Mouse (Mus musculus) limb, embryonic 15.5 days (tissue): ENCODE results near the gene Irf2. TPM values are rescaled to one million over a fixed set of nuclear protein-coding genes. Genes with fewer than 3 reads are reported as not detected.

ENCODE experiments used
- ATAC-seq: fragments of 200-750 bp; cut with Nextera tagmentation; 2 replicates; pipeline ENCODE4 v1.8.0; 2017; ENCODE audit warnings: low read depth, moderate TSS enrichment; ENCODE audit not compliant: insufficient number of reproducible peaks, low FRiP score, low TSS enrichment
- H3K27ac ChIP-seq: fragments of 300-500 bp; sonication (generic); 2 replicates; pipeline ENCODE4 v1.5.1; 2015; ENCODE audit warnings: moderate library complexity, mild to moderate bottlenecking, inconsistent platforms
- H3K27me3 ChIP-seq: fragments of 300-500 bp; sonication (generic); 2 replicates; pipeline ENCODE4 v1.6.1; 2015; ENCODE audit warnings: inconsistent platforms
- H3K36me3 ChIP-seq: fragments of 300-500 bp; sonication (generic); 2 replicates; pipeline ENCODE4 v1.6.1; 2015; ENCODE audit warnings: inconsistent platforms
- H3K4me1 ChIP-seq: fragments of 300-500 bp; sonication (generic); 2 replicates; pipeline ENCODE4 v1.6.1; 2015; ENCODE audit warnings: inconsistent platforms
- H3K4me2 ChIP-seq: fragments of 300-500 bp; sonication (generic); 2 replicates; pipeline ENCODE4 v1.6.1; 2015; ENCODE audit warnings: mild to moderate bottlenecking, inconsistent platforms
- H3K4me3 ChIP-seq: fragments of 300-500 bp; sonication (generic); 2 replicates; pipeline ENCODE4 v1.5.1; 2015; ENCODE audit warnings: mild to moderate bottlenecking, inconsistent platforms
- H3K9ac ChIP-seq: fragments of 300-500 bp; sonication (generic); 2 replicates; pipeline ENCODE4 v1.6.1; 2015; ENCODE audit warnings: inconsistent platforms
- H3K9me3 ChIP-seq: fragments of 300-500 bp; sonication (generic); 2 replicates; pipeline ENCODE4 v1.6.1; 2016; ENCODE audit warnings: inconsistent platforms
- WGBS: fragments of 180-500 bp; shearing (Covaris S2); methylation state at CpG from one replicate; pipeline ENCODE4 v1.1.7; 2015; 5-methylcytosine and 5-hydroxymethylcytosine counted together
- polyA plus RNA-seq: library from polyadenylated mRNA; unstranded; fragments of >200 nt; fragmentation: Nextera tagmentation; extraction: Ambion mirVana; gene quantifications from 2 replicates; pipeline ENCODE4 v1.2.1, GENCODE M21; 2015

Gene Irf2
- polyA plus RNA-seq, 1 experiment from 2014 or later, result 24.8 TPM

DNA sequence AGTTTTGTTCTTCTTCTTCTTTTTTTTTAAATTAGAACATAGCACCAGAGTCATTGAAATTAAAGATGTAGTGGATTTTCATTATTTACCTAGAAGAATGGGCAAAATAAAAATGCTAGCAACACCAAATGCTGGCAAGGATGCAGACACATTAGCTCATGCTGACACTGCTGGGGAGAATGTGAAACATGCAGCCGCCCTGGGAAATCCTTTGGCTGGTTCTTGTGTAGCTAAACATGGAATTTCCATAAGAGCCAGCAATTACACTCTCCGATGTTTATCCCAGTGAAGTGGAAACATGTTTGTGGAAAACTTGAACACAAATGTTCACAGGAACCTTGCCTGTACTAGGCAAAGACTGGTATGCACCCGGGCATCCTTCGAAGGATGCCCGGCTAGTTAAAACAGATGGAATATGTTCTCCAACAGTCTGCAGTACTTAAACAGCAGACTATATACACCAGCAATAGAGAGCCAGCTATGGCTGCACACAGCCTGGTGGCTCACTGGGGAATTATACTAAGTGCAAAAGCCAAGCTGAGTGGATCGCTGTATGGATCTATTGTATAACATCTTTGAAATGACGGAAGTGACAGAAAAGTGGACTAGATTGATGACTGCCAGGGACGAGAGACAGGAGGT lies 96.6 kb downstream of the Irf2 start:
- Histone ChIP-seq H3K4me3 (no peak overlapping the region), H3K36me3 (peaks cover 13% of the 10 kb centered on the region), H3K9me3 (no peaks in the 10 kb centered on the region), H3K9ac (no peak overlapping the region), H3K27me3 (no peaks in the 10 kb centered on the region), H3K27ac (no peak overlapping the region), H3K4me1 (no peaks in the 10 kb centered on the region), H3K4me2 (no peak overlapping the region)
- ATAC-seq, result no peak
- 79% methylated on average over 8 of the region's 8 CpGs for WGBS

GRCm38 (mm10) chr8:46836949-46837348 lies 97.4 kb downstream of the Irf2 start:
- Histone ChIP-seq H3K27ac (no peak overlapping the region), H3K9ac (no peak overlapping the region), H3K36me3 (peaks cover 13% of the 10 kb centered on the region), H3K4me2 (no peak overlapping the region), H3K27me3 (no peaks in the 10 kb centered on the region), H3K9me3 (no peaks in the 10 kb centered on the region), H3K4me1 (no peaks in the 10 kb centered on the region), H3K4me3 (no peak overlapping the region)
- no peak for ATAC-seq
- 88% methylated on average over 5 of the region's 5 CpGs for WGBS

- no peaks in the 10 kb centered on the region for H3K4me1 ChIP-seq
- ATAC-seq, result no peak
- 83% methylated on average over 5 of the region's 5 CpGs for WGBS
Measured at GRCm38 (mm10) chr8:46838052-46838451, 98.5 kb downstream of the Irf2 start.

GRCm38 (mm10) chr8:46840390-46840789 lies 100.9 kb downstream of the Irf2 start:
- WGBS, result 77% methylated on average over 4 of the region's 4 CpGs
- ATAC-seq, result no peak

More at GRCm38 (mm10) chr8:46838052-46838451, 98.5 kb downstream of the Irf2 start:
- no peak overlapping the region for H3K4me2 ChIP-seq
- H3K27ac ChIP-seq, result no peak overlapping the region
- H3K27me3 ChIP-seq, result no peaks in the 10 kb centered on the region
- H3K4me3 ChIP-seq, result no peak overlapping the region
- no peak overlapping the region for H3K9ac ChIP-seq
- peaks cover 7% of the 10 kb centered on the region for H3K36me3 ChIP-seq
- H3K9me3 ChIP-seq, result no peaks in the 10 kb centered on the region

GRCm38 (mm10) chr8:46840791-46841190 lies 101.3 kb downstream of the Irf2 start:
- WGBS, result 89% methylated on average over 10 of the region's 10 CpGs
- H3K9me3 ChIP-seq, result no peaks in the 10 kb centered on the region
- no peaks in the 10 kb centered on the region for H3K27me3 ChIP-seq
- no peak for ATAC-seq
- no peak overlapping the region for H3K9ac ChIP-seq
- H3K4me1 ChIP-seq, result 0 out of 2 replicates have a peak, but pooled peaks cover 2% of the 10 kb centered on the region
- no peak overlapping the region for H3K4me2 ChIP-seq
- no peak overlapping the region for H3K4me3 ChIP-seq
- H3K36me3 ChIP-seq, result peaks cover 13% of the 10 kb centered on the region
- H3K27ac ChIP-seq, result no peak overlapping the region

More at GRCm38 (mm10) chr8:46840390-46840789, 100.9 kb downstream of the Irf2 start:
- Histone ChIP-seq H3K9me3 (no peaks in the 10 kb centered on the region), H3K4me2 (no peak overlapping the region), H3K9ac (no peak overlapping the region), H3K4me1 (0 out of 2 replicates have a peak, but pooled peaks cover 2% of the 10 kb centered on the region), H3K36me3 (peaks cover 10% of the 10 kb centered on the region), H3K27me3 (no peaks in the 10 kb centered on the region), H3K27ac (no peak overlapping the region), H3K4me3 (no peak overlapping the region)

GRCm38 (mm10) chr8:46842676-46843181 lies 103.2 kb downstream of the Irf2 start:
- 55% methylated on average over 5 of the region's 5 CpGs for WGBS
- Histone ChIP-seq H3K27ac (peak overlapping the region; percentile 23; the same call in 1 of the 2 replicates), H3K4me1 (0 out of 2 replicates have a peak, but pooled peaks cover 2% of the 10 kb centered on the region), H3K4me3 (no peak overlapping the region), H3K9ac (no peak overlapping the region), H3K27me3 (no peaks in the 10 kb centered on the region), H3K4me2 (no peak overlapping the region), H3K9me3 (no peaks in the 10 kb centered on the region), H3K36me3 (peaks cover 22% of the 10 kb centered on the region)
- ATAC-seq, result no peak

GRCm38 (mm10) chr8:46843855-46844254 lies 104.3 kb downstream of the Irf2 start:
- Histone ChIP-seq H3K4me2 (no peak overlapping the region), H3K27me3 (no peaks in the 10 kb centered on the region), H3K4me3 (no peak overlapping the region), H3K9ac (no peak overlapping the region), H3K36me3 (peaks cover 18% of the 10 kb centered on the region), H3K9me3 (no peaks in the 10 kb centered on the region), H3K4me1 (0 out of 2 replicates have a peak, but pooled peaks cover 5% of the 10 kb centered on the region), H3K27ac (no peak overlapping the region; the same call in 1 of the 2 replicates)
- 80% methylated on average over 4 of the region's 4 CpGs for WGBS
- ATAC-seq, result no peak

DNA sequence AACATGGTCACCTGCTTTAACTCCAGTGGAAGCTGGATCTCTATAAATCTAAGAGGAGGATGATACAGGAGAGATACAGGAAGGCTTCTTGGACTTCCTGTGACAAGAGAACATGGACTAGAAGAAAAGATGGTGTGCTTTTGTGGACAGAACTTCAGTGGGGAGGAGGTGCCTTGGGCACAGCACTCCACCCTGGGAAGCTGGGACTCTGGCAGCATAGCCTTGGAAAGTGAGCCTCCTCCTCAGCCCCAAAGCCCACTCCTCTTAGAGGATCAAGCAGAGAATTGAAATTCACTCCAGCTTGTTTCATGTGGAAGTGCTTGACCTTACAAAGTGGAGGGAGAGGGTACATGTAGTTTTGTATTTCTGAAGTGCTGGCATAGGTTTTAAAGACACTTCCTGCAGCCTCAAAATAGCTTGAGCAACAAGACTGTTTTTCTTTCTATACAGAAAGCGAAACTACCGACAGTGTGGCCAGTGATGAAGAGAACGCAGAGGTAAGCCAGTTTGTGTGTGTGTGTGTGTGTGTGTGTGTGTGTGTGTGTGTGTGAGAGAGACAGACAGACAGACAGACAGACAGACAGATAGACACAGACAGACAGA lies 104.9 kb downstream of the Irf2 start:
- 0 out of 2 replicates have a peak, but pooled peaks cover 9% of the 10 kb centered on the region for H3K4me1 ChIP-seq
- no peaks in the 10 kb centered on the region for H3K9me3 ChIP-seq
- ATAC-seq, result no peak
- H3K9ac ChIP-seq, result no peak overlapping the region
- no peak overlapping the region for H3K4me3 ChIP-seq
- peak overlapping the region; percentile 50 for H3K27ac ChIP-seq
- H3K4me2 ChIP-seq, result no peak overlapping the region
- peaks cover 15% of the 10 kb centered on the region for H3K36me3 ChIP-seq
- no peaks in the 10 kb centered on the region for H3K27me3 ChIP-seq
- 84% methylated on average over 3 of the region's 3 CpGs for WGBS

- 77% methylated on average over 7 of the region's 7 CpGs for WGBS
- H3K36me3 ChIP-seq, result peaks cover 15% of the 10 kb centered on the region
- H3K9me3 ChIP-seq, result no peaks in the 10 kb centered on the region
- no peak overlapping the region for H3K4me3 ChIP-seq
- H3K27me3 ChIP-seq, result no peaks in the 10 kb centered on the region
- no peak overlapping the region for H3K4me2 ChIP-seq
- no peak for ATAC-seq
- H3K9ac ChIP-seq, result no peak overlapping the region
- H3K27ac ChIP-seq, result peak overlapping the region; percentile 50
- H3K4me1 ChIP-seq, result 0 out of 2 replicates have a peak, but pooled peaks cover 9% of the 10 kb centered on the region
Measured at GRCm38 (mm10) chr8:46844974-46845774, 105.6 kb downstream of the Irf2 start.

DNA sequence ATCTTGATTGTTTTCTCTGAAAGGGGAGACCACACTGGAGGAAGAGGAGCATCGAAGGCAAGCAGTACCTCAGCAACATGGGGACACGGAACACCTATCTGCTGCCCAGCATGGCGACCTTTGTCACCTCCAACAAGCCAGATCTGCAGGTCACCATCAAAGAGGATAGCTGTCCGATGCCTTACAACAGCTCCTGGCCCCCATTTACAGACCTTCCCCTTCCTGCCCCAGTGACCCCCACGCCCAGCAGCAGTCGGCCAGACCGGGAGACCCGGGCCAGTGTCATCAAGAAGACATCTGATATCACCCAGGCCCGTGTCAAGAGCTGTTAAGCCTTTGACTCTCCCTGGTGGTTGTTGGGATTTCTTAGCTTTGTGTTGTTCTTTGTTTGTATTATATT lies 106.4 kb downstream of the Irf2 start:
- no peak overlapping the region for H3K4me2 ChIP-seq
- H3K27me3 ChIP-seq, result no peaks in the 10 kb centered on the region
- H3K9me3 ChIP-seq, result no peaks in the 10 kb centered on the region
- 82% methylated on average over 9 of the region's 9 CpGs for WGBS
- H3K4me1 ChIP-seq, result 0 out of 2 replicates have a peak, but pooled peaks cover 9% of the 10 kb centered on the region
- H3K36me3 ChIP-seq, result peaks cover 15% of the 10 kb centered on the region
- H3K9ac ChIP-seq, result no peak overlapping the region
- H3K27ac ChIP-seq, result no peak overlapping the region
- ATAC-seq, result no peak
- no peak overlapping the region for H3K4me3 ChIP-seq

GRCm38 (mm10) chr8:46846893-46847292 lies 107.4 kb downstream of the Irf2 start:
- no peaks in the 10 kb centered on the region for H3K9me3 ChIP-seq
- H3K27ac ChIP-seq, result no peak overlapping the region
- WGBS, result 95% methylated on average over 5 of the region's 5 CpGs
- H3K4me2 ChIP-seq, result no peak overlapping the region
- 0 out of 2 replicates have a peak, but pooled peaks cover 9% of the 10 kb centered on the region for H3K4me1 ChIP-seq
- H3K9ac ChIP-seq, result no peak overlapping the region
- ATAC-seq, result no peak
- no peak overlapping the region for H3K4me3 ChIP-seq
- H3K36me3 ChIP-seq, result peaks cover 15% of the 10 kb centered on the region
- H3K27me3 ChIP-seq, result no peaks in the 10 kb centered on the region
